Mouse (Mus musculus) adrenal gland, postnatal 10 days (tissue): ENCODE data around the gene Pou3f3. TPM values are rescaled to one million over a fixed set of nuclear protein-coding genes. Genes with fewer than 3 reads are reported as not detected.

Experiments
- DNase-seq: peaks from one replicate; pipeline ENCODE4 v3.0.0; 2021; ENCODE audit warnings: mixed read lengths
- total RNA-seq, 2 experiments: library from RNA; stranded (reverse); gene quantifications; 2 replicates each; pipeline ENCODE4 v1.2.3; 2021

The Pou3f3 gene
- total RNA-seq, 2 experiments from 2014 or later = 0.03 TPM

DNA sequence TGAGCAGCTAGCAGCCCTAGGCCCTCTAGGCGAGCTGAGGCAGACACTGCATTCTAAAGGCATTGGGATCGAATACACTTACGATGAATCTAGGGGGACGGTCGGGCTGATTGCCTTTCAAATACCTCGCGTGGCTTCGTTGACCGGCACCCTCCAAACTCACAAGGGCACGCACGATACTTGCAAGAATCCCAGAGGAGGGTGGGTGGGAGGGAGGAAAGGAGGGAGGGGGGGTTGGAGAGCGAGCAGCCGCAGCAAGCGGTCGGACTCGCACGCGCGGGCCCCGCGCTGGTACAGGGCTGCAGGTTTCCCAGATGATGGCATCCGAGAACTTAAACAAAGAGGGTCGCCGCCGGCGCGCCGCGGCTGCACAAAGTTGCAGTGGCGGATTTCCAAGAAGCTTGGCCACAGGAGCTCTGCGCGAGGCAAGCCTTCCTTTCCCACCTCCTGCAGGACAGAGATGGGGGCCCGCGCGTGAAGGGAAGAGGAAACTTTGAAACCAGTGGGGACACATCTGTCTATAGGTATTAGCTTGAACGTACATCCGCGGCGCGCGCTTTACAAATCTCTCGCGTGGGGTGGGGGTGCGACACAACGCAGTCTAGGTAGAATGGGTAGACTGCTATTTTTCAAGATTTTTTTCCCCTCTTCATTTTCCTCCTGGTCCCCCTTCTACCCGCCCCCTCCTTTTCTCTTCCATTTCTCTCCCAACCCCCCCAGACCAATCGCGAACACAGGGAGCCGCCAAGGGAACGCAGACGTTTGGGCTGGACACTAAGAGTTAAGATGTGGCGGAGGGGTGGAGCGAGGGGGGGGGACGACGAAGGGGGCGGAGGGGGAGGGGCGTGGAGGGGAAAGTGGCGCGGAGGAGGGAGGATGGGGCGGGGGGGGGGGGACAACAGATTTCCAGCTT is 647 bp upstream of the Pou3f3 start:
- DNase-seq = peak; percentile 16

- peak; percentile 10 for DNase-seq
Observed at GRCm38 (mm10) chr1:42696371-42697031, 933 bp downstream of the Pou3f3 start.

GRCm38 (mm10) chr1:42697321-42697755 is 1.8 kb downstream of the Pou3f3 start:
- DNase-seq = no peak

GRCm38 (mm10) chr1:42697756-42698583 is 2.4 kb downstream of the Pou3f3 start:
- peak; percentile 16 for DNase-seq

DNA sequence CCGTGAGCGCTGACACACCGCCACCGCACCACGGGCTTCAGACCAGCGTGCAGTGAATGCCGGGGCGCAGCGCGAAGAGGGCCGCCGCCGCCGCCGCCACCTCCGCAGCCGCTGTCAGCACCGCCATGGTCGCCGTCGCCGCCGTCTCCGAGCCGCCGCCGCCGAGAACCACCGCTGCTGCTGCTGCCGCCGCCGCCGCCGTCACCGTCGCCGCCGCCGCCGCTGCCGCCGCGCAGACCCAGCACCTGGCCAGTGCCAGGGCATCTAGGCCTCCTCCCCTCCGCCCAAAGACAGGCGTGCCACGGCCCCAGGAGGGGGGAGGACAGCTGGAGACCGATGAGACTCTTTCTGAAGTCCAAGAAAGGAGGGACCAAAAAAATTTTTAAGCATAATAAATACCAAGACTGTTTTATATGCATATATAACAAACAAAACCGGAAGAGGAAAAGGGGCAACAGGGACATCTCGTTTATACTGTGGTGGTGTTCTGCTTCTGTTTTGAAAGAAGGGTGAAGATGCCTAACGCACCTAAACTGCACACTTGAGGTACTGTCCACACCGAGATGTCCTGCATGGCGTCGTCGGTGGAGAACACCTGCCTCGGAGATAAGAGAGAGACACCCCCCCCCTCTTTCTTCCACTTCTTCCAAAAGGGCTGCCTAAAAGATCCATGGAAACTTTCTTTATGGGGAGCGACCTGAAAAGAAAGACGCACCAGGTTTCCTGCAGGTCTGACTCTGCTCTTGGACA is 3.2 kb downstream of the Pou3f3 start:
- peak; percentile 5 for DNase-seq

GRCm38 (mm10) chr1:42699471-42699871 is 3.9 kb downstream of the Pou3f3 start:
- peak; percentile 10 for DNase-seq

GRCm38 (mm10) chr1:42700171-42700570 is 4.6 kb downstream of the Pou3f3 start:
- no peak for DNase-seq

- no peak for DNase-seq
Observed at GRCm38 (mm10) chr1:42700815-42701214, 5.2 kb downstream of the Pou3f3 start.

- DNase-seq = no peak
Observed at GRCm38 (mm10) chr1:42701833-42702611, 6.5 kb downstream of the Pou3f3 start.

- no peak for DNase-seq
Observed at GRCm38 (mm10) chr1:42702984-42703383, 7.4 kb downstream of the Pou3f3 start.

GRCm38 (mm10) chr1:42703424-42703823 is 7.9 kb downstream of the Pou3f3 start:
- DNase-seq = no peak

- no peak for DNase-seq
Observed at GRCm38 (mm10) chr1:42703851-42704613, 8.5 kb downstream of the Pou3f3 start.

GRCm38 (mm10) chr1:42704981-42705810 is 9.6 kb downstream of the Pou3f3 start:
- no peak for DNase-seq

- DNase-seq = no peak
Observed at GRCm38 (mm10) chr1:42705811-42706160, 10.2 kb downstream of the Pou3f3 start.

- DNase-seq = no peak
Observed at GRCm38 (mm10) chr1:42707196-42707595, 11.6 kb downstream of the Pou3f3 start.

DNA sequence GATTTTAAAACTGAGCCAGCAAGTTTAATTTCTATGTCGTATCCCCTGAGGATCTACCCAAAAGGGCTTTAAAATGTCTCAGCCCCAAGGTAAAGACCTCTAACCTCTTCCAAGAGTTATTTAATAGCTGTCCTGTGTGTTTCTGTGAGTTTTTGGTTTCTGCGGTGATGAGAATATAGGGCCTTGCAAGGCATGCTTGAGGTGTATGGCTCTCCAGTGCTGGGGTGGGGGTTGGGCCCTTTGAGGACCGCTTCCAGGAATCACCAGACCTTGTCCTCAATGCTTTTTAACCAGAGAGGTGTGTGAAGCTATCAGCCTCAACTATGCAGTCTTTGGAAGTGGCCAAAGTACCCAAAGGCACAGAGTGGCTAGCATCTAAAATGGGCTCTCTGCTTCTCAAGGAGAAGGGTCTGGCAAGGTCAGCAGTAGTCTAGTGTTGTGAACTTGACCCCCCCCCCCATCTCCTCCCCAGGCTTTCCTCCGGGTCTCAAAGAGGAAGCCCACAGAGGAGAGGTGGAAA is 12.1 kb downstream of the Pou3f3 start:
- no peak for DNase-seq

GRCm38 (mm10) chr1:42709024-42709423 is 13.5 kb downstream of the Pou3f3 start:
- no peak for DNase-seq

DNA sequence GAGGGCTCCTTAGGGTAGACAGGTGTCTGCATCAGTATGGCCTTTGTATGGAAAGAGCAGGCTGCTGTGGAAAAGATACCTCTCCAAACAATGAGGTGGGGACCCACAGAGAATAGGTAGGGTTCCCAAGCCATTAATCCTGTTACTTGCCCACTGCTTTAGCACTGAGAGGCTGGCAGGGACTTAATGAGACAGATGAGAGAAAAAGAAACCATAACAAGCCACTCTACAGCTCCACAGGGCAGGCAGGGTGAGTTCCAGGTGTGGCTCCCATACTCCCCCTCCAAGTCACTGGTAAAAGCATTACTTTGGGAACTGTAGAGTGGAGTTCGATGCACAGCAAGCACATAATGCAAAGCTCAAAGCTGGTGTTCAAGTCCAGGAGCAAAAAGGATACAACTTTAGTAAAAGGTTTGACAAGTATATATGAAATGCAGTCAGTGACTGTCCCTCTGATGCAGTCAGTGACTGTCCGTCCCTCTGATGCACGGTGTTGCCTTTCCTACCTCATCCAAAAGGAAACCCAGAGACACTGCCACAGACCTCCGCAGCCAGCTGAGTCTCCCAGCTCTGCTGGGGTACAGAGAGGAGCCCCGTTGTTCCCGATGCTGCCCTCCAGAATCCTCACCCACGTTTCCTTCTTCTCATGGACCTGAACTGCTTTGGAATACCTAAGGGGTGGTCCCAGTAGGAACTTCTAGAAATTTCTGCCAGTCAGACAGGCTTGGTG is 14.0 kb downstream of the Pou3f3 start:
- DNase-seq = no peak
